Mouse (Mus musculus) cerebellum, adult 11 months (tissue): Measurements from ENCODE around the gene Rnf183.
"Not testable (repeated sequence)": the region's sequence is repeated elsewhere in the genome, so short reads cannot be mapped to it uniquely, and the experiment has no call there.

Experiments used
- DNase-seq: peaks from one replicate; pipeline ENCODE4 v3.0.0; 2022

The Rnf183 gene

DNA sequence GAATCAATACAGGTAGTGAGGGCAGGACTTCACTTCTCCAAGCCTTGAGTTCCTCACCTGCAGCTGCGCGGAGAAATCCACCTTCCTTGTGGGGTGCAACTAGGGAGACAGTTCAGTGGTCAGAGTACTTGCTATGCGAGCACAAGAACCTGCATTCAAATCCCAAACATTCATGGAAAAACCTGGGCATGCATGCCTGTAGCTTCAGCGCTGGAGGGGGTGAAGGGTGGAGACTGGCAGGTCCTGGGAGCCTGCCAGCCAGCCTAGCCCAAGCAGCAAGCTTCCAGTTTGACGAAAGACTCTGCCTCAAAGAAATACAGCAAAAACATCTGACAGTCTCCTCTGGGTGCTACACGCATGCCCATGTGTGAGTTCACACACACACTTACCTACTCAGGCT, at the start of gene Rnf183:
Gene Rnf183, minus strand, starts transcription at position 172 of the 400 bp plus-strand sequence.
- no peak for DNase-seq

DNA sequence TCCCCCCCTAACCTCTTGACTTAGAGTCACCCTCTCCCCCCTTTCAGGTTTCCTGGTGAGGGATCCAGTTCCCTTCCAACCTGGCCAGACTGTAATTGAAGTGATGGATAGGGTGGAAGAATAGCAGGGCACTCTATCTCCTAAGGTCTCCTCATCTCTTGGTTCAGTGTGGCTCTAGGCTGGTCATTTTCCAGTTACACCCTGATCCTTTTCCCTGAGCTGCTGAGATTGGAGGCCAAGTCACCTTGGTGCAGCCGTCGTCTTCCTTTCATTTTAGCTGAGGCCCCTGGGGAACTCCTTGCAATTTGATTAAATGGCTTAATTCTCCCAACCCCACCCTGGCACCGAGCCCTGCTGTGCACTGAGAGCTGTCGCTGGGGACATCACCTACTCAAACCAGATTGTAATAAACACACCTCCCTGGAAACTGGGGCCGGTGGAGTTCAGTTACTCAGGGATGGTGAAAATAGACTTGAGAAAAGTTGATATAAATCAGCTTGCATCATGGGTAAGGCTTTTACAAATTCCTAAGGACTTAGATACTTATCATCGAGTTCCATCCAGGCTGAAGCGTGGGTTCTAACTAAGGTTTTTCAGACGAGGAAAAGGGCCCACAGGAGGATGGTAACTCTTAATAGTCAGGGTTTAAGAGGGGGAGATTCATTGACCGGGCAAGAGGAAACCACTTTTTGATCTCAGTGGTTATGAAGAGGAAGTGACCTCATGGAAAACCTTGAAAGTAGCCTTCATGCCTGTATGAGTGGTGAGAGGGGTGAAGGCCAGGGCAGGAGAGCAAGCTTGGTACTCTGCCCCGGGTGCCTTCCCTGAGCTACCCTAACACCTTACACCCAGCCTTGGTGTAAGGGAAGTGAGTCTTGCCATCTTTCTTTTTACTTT, 45.9 kb upstream of the Rnf183 start:
- no peak for DNase-seq

DNA sequence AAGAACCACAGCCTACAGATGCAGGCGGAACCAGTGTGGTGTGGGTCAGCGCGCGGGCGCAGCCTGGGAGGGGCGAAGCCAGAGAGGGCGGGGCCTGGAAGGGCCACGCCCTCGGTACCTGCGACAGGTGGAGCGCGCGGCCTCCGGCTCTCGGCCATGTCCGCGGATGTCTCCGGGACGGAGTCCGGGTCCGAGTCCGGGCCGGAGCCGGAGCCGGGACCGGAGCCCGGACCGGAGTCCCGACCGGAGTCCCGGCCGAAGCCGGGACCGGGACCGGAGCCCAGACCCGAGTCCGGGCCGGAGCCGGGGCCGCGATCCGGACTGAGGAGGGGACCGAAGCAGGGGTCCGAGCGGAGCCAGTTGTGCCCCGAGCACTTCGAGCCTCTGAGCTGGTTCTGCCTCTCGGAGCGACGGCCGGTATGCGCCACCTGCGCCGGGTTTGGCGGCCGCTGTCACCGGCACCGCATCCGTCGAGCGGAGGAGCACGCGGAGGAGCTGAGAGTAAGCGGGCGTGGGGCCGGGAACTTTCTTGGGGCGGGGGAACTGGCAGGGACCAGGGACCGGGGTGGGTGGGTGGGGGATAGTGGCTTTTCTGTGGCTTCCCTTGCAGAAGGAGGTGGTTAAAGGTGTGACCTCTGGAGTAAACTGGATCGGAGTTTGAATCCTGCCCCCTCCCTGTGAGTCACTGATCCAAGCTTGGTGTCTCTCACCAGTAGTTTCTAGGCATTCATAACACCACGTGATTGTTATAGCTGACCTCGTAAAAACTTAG, 45.1 kb upstream of the Rnf183 start, which contains the start of gene Bspry:
Gene Bspry, plus strand, starts transcription at position 117 of the 772 bp plus-strand sequence.
- DNase-seq: peak; percentile 33

DNA sequence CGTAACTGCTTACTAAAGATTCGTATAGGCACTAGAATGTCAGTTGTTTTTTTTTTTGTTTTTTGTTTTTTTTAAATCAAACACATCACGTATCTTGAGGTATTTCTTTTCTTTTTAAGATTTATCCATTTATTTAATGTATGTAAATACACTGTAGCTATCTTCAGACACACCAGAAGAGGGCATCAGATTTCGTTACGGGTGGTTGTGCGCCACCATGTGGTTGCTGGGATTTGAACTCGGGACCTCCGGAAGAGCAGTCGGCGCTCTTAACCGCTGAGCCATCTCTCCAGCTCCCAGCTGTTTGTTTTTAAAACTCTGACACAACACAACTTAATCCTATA, 44.5 kb upstream of the Rnf183 start:
- not testable (repeated sequence) for DNase-seq

DNA sequence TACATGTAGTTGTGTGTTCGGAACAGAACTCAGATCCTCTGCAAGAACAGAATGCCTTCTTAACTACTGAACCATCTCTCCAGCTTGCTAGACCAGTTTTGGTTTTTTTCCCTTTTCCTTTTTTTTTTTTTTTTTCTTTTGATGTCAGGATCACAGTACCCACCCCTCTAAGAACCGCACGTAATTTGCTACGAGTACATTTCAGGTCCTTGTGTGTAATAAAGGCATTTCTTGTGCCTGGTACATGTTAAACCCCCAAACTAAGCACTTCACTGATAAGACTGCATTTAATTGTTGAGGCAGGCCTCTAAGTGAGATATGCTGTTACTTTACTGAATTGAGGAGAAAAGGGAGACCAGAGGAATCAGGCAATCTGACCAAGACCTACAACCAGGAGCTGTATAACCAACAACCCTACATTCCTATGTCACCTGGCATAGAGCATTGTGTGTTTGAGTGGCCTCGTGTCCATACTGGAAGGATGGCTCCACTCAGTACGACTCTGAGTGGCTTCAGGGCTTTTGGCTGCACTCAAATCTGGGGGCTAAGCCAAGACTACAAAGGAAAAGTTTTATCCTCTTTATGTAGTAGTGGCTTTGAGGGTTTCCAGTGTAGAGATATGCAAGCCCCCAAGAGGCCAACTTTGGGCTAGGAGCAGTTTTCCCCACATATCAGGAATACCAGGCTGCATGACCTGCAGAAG, 42.6 kb upstream of the Rnf183 start:
- DNase-seq: no peak

DNA sequence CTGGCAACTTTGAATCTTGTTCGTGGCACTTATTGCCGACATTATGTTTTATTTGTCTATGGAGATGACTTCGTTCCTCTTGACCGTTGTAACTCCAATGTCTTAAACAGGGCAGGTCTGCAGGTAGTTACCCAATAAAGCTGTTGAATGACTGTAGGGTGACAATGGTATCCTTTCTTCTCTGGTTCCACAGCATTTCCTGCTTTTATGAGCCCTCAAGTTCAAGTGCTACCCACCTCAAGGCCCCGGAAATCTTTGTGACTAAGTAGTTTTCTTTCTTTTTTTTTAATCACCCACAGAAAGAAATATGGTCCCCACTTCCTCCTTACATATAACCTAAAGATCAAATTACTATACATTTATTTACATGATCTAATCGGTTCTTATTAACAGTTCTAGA, 40.7 kb upstream of the Rnf183 start:
- DNase-seq: no peak

DNA sequence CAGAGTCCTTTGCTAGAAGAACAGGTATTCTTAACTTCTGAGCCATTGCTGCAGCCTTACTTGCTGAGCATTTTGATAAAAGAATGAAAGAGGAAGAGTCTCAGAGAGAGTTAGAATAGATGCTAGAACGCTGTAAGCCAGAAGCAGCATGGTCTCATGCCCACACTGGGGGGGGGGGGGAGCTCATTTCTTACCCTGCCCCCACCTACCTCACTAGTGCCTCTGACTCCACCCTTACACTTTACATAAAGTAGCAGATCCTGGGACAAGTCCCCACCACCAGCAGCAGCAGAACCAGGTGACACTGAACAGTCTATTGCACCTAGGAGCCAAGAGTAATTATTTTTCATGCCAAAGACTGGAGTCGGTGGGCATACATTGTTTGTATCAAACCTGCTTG, 40.1 kb upstream of the Rnf183 start:
- no peak for DNase-seq

DNA sequence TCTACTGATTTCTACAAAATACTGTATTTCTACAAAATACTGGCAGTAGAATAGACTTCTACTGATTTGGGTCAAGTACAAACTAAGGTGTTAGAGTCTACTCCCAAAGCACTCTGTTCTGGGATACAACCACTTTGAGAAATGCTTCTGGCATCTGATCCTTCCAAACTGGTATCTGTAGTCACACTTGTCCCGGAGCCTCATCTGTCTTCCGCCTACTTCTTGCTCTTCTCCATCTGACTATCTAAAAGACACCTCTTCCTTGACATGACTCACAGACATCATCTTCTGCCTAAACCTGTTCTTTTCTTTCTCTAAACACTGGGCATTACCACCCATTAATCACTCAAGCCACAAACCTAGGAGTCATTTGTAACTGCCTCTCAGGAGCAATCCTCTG, 37.0 kb upstream of the Rnf183 start:
- no peak for DNase-seq

DNA sequence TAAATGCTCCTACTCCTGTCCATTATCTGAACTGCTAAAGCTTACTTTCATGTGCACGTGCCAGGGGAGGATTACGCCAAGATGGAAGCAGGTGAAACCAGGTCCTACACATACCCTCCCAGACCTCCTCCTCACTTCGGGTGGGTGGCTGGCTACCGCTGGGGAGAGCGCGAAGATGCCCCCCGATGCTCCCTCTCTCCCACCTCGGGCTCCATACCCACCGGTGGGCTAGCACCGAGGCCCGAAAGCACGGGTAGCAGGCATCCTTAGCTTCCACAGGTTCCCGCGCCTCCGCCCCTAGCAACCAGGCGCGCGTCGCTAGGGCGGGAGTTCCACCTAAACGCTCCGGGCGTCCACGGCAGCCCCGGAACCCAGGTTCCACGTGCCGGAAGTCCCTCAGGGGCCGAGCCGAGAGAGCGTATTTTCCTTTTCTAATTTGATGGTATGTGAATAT, 35.6 kb upstream of the Rnf183 start, which contains the start of gene Wdr31:
Gene Wdr31, minus strand, starts transcription at position 299 of the 454 bp plus-strand sequence.
- DNase-seq: peak; percentile 73

DNA sequence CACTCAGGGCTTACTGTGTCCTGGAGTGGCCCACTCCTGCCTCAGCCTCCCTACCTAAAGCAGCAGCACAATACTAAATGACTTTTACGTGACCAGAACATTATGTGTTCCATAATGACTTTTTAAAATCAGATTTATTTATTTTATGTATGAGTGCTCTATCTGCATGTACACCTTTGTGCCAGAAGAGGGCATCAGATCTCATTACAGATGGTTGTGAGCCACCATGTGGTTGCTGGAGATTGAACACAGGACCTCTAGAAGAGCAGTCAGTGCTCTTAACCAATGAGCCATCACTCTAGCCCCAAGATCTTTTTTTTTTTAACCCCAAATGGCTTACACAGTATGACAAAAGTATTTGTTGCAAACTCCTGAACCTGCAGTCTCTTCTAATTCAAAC, 33.1 kb upstream of the Rnf183 start:
- DNase-seq: no peak

DNA sequence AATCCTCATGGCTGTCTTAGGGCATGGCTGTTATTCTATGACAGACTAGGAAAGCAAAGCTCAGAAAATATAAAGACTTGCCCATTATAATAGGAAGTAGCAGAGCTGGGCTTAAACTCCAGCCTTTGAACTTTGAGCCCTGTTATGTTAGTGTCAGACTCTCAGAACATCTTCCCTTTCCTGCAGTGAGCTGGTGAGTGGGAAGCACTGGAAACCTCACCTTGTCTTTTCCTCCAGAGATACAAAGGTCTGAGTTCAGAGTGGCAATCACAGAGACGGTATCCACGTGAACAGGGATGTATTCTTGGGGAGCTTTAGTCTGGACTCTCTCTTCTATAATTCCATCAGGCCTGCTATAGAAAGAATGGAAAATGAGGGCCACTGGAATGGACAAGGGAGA, 28.1 kb upstream of the Rnf183 start:
- DNase-seq: no peak

DNA sequence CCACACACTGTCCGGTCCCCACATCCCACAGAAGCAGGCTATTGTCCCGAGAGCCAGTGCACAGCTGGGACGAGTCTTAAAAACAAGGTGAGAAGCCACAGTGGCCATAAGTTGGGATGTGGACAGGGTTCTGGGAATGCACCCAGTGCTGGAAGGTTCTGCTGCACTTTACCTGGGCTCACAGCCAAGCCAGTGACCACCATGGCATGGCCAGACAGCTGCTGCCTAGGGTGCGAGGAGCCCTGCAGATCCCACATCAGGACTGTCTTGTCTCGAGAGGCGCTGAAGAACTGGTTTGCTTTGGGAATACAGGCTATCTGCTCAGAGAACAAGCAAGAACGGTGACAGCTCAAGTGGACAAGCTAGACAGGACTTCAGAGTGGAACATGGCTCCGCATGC, 25.3 kb upstream of the Rnf183 start:
- DNase-seq: no peak

DNA sequence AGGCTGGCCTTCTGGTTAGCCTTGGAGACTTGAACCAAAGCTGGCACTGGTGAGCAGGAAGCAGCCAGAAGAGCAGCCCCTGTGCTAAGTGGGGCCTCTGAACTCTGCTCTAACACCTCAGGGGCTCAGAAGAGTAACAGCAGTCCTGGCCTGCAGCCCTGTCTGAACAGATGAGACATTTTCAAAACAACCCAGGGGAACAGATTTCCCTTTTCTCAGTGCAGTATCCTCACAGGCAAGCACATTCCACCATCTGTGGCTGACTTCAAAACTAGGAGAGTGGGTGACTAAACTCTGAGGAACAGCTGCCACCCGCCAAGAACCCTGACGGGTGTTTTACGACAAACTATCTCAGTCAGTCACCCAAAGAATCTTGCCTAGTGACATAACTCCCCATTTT, 24.0 kb upstream of the Rnf183 start:
- no peak for DNase-seq

DNA sequence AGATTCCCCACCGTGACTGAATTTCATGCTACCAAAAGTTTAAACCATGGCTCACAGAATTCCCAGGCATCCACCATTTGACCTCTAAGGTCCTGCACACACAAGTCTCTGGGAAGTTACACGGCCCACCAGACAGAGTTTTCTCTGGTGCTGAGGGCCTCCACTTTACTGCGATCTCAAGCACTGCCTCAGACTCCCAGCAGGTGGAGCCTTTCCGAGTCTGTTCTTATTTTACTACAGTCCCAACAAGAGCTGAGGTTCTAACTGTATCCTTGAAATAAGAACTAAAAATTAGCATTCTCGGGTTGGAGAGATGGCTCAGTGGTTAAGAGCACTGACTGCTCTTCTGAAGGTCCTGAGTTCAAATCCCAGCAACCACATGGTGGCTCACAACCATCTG, 19.9 kb upstream of the Rnf183 start:
- peak; percentile 29 for DNase-seq

DNA sequence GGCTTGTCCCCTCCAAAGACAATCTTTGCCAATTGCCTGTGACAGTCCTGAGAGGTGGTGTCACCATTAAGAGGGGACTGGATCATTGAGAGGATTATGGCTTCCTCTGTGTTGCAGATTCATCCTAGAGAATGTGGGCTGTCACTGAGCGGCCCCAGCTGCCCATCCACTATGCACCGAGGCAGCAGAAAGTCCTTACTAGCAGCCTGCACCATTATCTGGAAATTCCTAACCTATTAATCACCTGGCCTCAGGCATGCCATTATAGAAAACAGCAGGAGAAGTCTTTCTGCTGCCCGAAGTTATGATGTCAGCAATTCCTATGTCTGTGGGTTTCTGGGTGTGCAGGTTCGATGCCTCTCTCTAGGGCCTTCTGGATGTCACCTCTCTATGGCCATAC, 5.9 kb upstream of the Rnf183 start:
- no peak for DNase-seq

DNA sequence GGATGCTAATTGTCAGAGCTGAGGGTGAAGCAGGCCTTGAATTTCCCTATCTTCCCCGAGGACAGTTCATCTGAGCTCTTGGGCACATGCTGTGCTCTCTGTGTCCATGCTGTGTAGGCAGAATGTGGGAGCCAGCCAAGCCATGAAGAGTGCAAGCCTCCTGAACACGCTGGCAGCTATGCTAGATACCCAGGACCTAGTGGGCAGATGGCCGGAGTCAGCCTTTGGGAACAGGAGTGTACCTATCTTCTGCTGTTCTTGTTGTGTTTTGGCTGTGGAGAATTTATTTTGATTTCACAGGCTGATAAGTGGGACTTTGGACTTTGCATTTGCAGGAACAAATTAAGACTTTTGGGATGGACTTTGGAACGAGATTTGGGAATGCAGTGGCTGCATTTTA, 5.5 kb upstream of the Rnf183 start:
- peak; percentile 77 for DNase-seq

DNA sequence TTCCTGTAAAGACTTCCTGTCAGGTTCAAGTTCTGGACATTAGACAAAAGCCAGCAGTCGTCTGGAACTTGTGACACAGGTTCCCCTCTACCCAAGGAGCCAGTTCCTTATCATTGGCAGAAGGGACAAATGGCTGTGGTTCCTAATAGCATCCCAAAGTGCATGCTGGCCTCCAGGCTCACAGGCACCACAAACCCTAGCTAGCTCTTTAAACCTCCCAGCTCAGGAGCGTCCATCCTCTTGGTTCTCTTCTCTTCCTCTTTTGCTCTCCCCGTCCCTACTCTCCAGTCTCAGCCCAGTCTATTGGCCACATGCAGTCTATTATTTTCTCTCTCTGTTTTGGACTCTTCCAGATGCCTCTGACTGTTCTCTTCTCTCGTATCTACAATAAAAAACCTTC, 4.7 kb upstream of the Rnf183 start:
- DNase-seq: no peak

DNA sequence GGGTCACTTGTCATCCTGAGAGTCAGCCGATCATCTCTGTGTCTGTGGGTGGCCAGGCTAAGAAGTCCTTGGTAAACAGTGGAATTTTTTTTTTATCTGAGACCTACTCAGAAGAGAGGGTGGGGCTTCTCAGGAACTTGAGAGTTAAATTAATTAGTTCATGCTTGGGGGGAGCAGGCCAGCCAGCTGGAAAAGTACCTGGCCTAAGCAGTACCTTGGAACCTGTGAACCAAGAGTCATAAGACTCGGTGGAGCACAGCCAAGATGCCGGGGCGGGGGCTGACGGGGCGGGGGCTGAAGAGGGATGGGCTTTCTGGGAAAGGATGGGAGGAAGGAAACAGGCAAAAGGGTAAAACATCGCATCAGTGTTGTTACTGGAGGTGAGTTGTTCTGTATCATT, 2.8 kb upstream of the Rnf183 start:
- DNase-seq: no peak

DNA sequence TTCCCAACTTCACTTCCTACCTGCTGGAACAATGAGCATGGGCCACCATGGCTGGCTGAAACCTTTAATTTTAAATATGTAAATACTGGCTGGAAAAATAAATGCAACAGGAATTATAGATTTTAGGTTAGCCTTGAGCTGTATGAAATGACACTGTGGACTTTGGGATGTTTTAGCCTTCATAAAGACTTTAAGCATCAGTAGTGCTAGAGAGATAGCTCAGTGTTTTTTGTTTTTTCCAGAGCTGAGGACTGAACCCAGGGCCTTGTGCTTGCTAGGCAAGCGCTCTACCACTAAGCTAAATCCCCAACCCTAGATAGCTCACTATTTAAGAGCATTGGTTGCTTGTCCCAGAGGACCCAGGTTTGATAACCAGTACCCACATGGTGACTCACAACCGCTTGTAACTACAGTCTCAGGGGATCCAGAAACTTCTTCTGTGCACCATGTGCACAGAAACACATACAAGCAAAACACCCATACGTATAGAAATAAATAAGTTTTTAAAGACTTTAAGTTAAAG, 2.3 kb upstream of the Rnf183 start:
- DNase-seq: no peak

DNA sequence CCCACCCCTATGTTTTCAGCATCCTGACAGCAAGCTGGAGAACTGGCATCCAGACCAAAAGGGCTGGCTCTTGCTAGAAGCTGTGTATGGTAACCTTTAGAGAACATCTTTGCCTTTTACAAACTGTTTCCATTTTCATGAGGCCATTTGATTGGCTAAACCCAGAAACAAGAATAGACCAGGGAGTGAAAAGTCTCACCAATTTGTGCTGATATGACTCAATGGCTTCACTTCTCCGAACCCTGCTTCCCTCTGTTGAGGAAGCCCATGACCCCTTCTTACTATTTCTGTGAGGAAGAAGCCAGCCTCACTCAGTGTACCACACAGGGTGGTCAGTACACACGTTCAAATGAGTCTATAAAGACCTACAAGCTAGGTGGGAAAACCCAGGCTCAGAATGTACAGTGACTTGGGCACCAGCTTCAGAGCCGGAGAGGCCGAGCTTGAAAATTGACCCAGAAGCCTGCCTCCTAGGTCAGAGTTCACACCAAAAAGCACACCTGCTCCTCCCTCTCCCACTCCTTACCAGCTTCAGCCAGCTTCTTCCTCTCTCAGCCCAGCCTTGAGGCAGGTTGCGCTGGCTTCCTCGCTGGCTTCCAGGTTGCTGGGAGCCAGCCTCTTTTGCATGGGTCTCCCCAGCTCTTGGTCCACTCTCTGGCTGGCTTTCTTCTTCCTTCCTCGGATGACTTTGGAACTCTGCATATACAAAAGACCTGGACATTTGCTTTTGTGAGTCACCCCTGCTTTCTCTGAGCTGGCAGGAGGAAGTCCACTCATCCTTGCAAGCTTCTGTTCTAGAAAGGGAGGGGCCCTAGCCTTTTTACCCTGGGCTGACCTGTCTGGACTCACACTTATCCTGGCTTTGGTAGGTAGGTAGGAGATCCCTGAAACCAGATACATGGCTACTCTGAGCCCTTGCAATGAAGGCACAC, 847 bp downstream of the Rnf183 start:
- DNase-seq: no peak

DNA sequence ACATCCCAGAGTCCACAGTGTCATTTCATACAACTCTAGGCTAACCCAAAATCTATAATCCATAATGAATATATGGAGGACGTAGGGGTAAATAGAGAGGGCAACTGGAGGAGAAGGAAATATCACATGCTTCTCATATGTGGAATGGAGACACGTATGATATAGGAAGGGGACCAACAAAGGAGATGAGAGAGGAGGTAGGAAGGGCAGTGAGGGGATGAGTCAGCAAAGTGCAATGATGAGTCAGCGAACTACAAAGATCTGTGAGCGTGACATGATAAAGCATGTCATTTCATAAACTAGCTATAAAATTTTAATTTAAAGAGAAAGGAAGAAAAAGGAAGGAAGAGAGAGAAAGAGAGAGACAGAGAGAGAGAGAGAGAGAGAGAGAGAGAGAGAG, 3.5 kb downstream of the Rnf183 start:
- no peak for DNase-seq

DNA sequence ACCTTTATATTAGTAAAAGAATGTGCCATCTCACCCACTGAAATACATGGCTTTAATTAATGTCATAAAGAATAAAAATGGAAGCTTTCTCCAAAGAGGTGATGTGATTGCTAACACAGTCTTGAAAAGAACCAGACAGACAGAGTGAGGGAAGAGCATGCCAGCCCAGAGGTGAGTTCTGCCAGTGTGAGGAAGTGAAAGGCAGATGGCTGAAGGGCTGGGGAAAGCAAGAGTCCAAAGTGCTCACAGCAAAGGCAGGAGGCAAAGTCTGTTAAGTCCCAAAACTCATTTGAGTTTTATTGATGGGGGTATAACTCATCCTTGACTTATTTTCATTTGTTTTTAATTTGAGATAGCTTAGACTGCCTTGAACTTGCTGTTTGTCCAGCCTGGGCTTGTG, 4.4 kb downstream of the Rnf183 start:
- DNase-seq: no peak
